Mouse (Mus musculus): ENCODE measurements around the gene Malsu1.
A peak's percentile ranks its signal among the peaks of the same experiment; 100 is the strongest.

Gene Malsu1

GRCm38 (mm10) chr6:49074117-49074490, 509 bp downstream of the Malsu1 start:
- DNase-seq (ENCODE audit: low read depth, low spot score): no peak

GRCm38 (mm10) chr6:49077894-49078293, 4.3 kb downstream of the Malsu1 start:
- DNase-seq (ENCODE audit: low read depth, low spot score): no peak

GRCm38 (mm10) chr6:49079313-49079712, 5.7 kb downstream of the Malsu1 start:
- no peak for DNase-seq (ENCODE audit: low read depth, low spot score)

- no peak for DNase-seq (ENCODE audit: low read depth, low spot score)
Measured at GRCm38 (mm10) chr6:49083008-49083407, 9.4 kb downstream of the Malsu1 start.

- DNase-seq (ENCODE audit: low read depth, low spot score): no peak
Measured at GRCm38 (mm10) chr6:49094968-49095367, 21.4 kb downstream of the Malsu1 start.

GRCm38 (mm10) chr6:49096421-49096820, 22.8 kb downstream of the Malsu1 start:
- no peak for DNase-seq (ENCODE audit: low read depth, low spot score)

GRCm38 (mm10) chr6:49096933-49097461, 23.4 kb downstream of the Malsu1 start:
- DNase-seq (ENCODE audit: low read depth, low spot score): no peak

GRCm38 (mm10) chr6:49097596-49098110, 24.1 kb downstream of the Malsu1 start:
- no peak for DNase-seq (ENCODE audit: low read depth, low spot score)

GRCm38 (mm10) chr6:49099086-49099485, 25.5 kb downstream of the Malsu1 start:
- DNase-seq (ENCODE audit: low read depth, low spot score): peak; percentile 31

- no peak for DNase-seq (ENCODE audit: low read depth, low spot score)
Measured at GRCm38 (mm10) chr6:49106746-49107500, 33.3 kb downstream of the Malsu1 start.

- DNase-seq (ENCODE audit: low read depth, low spot score): no peak
Measured at GRCm38 (mm10) chr6:49109196-49109595, 35.6 kb downstream of the Malsu1 start.

GRCm38 (mm10) chr6:49113895-49114294, 40.3 kb downstream of the Malsu1 start:
- DNase-seq (ENCODE audit: low read depth, low spot score): no peak

- DNase-seq (ENCODE audit: low read depth, low spot score): no peak
Measured at GRCm38 (mm10) chr6:49114457-49114856, 40.9 kb downstream of the Malsu1 start.

GRCm38 (mm10) chr6:49115550-49115949, 42.0 kb downstream of the Malsu1 start:
- no peak for DNase-seq (ENCODE audit: low read depth, low spot score)

- DNase-seq (ENCODE audit: low read depth, low spot score): no peak
Measured at GRCm38 (mm10) chr6:49116241-49116640, 42.6 kb downstream of the Malsu1 start.

- DNase-seq (ENCODE audit: low read depth, low spot score): no peak
Measured at GRCm38 (mm10) chr6:49118446-49118845, 44.9 kb downstream of the Malsu1 start.

GRCm38 (mm10) chr6:49119462-49120135, 46.0 kb downstream of the Malsu1 start:
- DNase-seq (ENCODE audit: low read depth, low spot score): no peak

- DNase-seq (ENCODE audit: low read depth, low spot score): no peak
Measured at GRCm38 (mm10) chr6:49120370-49120769, 46.8 kb downstream of the Malsu1 start.

GRCm38 (mm10) chr6:49130328-49130727, 56.7 kb downstream of the Malsu1 start:
- no peak for DNase-seq (ENCODE audit: low read depth, low spot score)

- DNase-seq (ENCODE audit: low read depth, low spot score): no peak
Measured at GRCm38 (mm10) chr6:49131855-49132254, 58.3 kb downstream of the Malsu1 start.

- DNase-seq (ENCODE audit: low read depth, low spot score): peak; percentile 34
Measured at GRCm38 (mm10) chr6:49132352-49133090, 58.9 kb downstream of the Malsu1 start.

Data from WW6 (cell line).